Mouse (Mus musculus): ENCODE results near the gene Per2. TPM values are rescaled to one million over a fixed set of nuclear protein-coding genes. Genes with fewer than 3 reads are reported as not detected.

Per2 gene
- polyA plus RNA-seq, 1 experiment, result 3.7 TPM

DNA sequence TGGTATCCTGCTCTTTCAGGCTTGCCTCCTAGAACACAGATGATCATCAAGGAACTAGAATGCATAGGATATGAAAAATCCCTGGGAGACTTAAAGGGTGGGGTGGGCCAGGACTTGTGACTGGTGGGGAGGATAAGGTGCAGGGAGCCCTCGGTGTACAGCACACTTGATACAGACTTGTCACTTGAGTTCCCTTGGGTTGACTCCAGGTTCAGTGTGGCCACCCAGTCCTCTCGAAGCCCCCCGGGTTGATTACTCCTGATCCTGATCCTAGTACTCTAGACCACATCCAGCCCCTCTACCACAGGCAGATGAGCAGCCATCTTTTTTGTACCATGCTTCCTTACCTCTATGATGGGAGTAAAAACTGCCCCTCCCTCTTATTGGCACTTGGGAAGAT, 4.2 kb downstream of the Per2 start:
- Histone ChIP-seq H3K4me1 (ENCODE audit: control insufficient read depth, insufficient read depth, insufficient read length) (peaks cover 3% of the 10 kb centered on the region; the same call in 1 of the 2 replicates), H3K27me3 (ENCODE audit: control insufficient read depth, insufficient read depth, low read length) (no peaks in the 10 kb centered on the region), H3K36me3 (ENCODE audit: control insufficient read depth, insufficient read depth, low read length) (no peaks in the 10 kb centered on the region), H3K4me3 (ENCODE audit: extremely low read depth, insufficient read depth, insufficient read length) (no peak overlapping the region), H3K27ac (ENCODE audit: insufficient read depth, low read length) (no peak overlapping the region)
- no peak for DNase-seq (ENCODE audit: low read depth in 1 of 2, low spot score in 2 of 2)
- 87% methylated on average over 3 of the region's 3 CpGs for WGBS
- TF ChIP-seq CTCF (IDR thresholded peaks at IDR 0.05; ENCODE audit: extremely low read depth, insufficient read depth, insufficient read length, insufficient replicate concordance) (no peak), POLR2A (IDR thresholded peaks at IDR 0.05; ENCODE audit: low read depth, low read length) (no peak)

DNA sequence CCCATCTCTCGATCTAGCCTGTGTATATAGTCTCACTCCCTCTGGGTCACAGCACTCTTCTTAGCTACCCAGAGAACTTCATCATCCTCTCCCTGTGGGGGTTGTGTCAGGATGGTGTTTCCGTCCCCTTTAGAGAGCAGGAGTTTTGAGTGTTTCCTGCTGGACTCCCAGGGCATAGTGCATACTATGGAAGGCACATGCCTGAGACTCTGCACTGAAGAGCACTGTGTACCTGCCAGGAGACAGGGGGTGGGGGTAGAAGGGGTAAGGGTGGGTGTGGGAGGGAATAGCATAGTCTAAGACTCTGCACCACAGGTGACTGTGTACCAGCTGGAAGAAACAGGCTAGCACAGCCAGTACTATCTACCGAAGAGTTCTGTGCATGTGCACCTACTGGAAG, 4.8 kb downstream of the Per2 start:
- no peak for TF ChIP-seq CTCF (IDR thresholded peaks at IDR 0.05; ENCODE audit: extremely low read depth, insufficient read depth, insufficient read length, insufficient replicate concordance)
- no peak for TF ChIP-seq POLR2A (IDR thresholded peaks at IDR 0.05; ENCODE audit: low read depth, low read length)
- 84% methylated on average over 3 of the region's 3 CpGs for WGBS
- DNase-seq (ENCODE audit: low read depth in 1 of 2, low spot score in 2 of 2), result no peak
- Histone ChIP-seq H3K27me3 (ENCODE audit: control insufficient read depth, insufficient read depth, low read length) (no peaks in the 10 kb centered on the region), H3K4me1 (ENCODE audit: control insufficient read depth, insufficient read depth, insufficient read length) (no peaks in the 10 kb centered on the region; the same call in 1 of the 2 replicates), H3K36me3 (ENCODE audit: control insufficient read depth, insufficient read depth, low read length) (peaks cover under 1% of the 10 kb centered on the region; the same call in 1 of the 2 replicates), H3K4me3 (ENCODE audit: extremely low read depth, insufficient read depth, insufficient read length) (no peak overlapping the region), H3K27ac (ENCODE audit: insufficient read depth, low read length) (no peak overlapping the region)

- no peak overlapping the region for H3K27ac ChIP-seq (ENCODE audit: insufficient read depth, low read length)
- DNase-seq (ENCODE audit: low read depth in 1 of 2, low spot score in 2 of 2), result no peak
- 85% methylated on average over 9 of the region's 9 CpGs for WGBS
- H3K4me3 ChIP-seq (ENCODE audit: extremely low read depth, insufficient read depth, insufficient read length), result no peak overlapping the region
- peaks cover 1% of the 10 kb centered on the region for H3K36me3 ChIP-seq (ENCODE audit: control insufficient read depth, insufficient read depth, low read length)
- no peaks in the 10 kb centered on the region; the same call in 1 of the 2 replicates for H3K4me1 ChIP-seq (ENCODE audit: control insufficient read depth, insufficient read depth, insufficient read length)
- H3K27me3 ChIP-seq (ENCODE audit: control insufficient read depth, insufficient read depth, low read length), result no peaks in the 10 kb centered on the region
- TF ChIP-seq CTCF (IDR thresholded peaks at IDR 0.05; ENCODE audit: extremely low read depth, insufficient read depth, insufficient read length, insufficient replicate concordance) (no peak), POLR2A (IDR thresholded peaks at IDR 0.05; ENCODE audit: low read depth, low read length) (no peak)
Measured at GRCm38 (mm10) chr1:91453932-91454331, 5.2 kb downstream of the Per2 start.

- Histone ChIP-seq H3K4me3 (ENCODE audit: extremely low read depth, insufficient read depth, insufficient read length) (no peak overlapping the region), H3K27ac (ENCODE audit: insufficient read depth, low read length) (no peak overlapping the region), H3K27me3 (ENCODE audit: control insufficient read depth, insufficient read depth, low read length) (no peaks in the 10 kb centered on the region), H3K36me3 (ENCODE audit: control insufficient read depth, insufficient read depth, low read length) (peaks cover 7% of the 10 kb centered on the region), H3K4me1 (ENCODE audit: control insufficient read depth, insufficient read depth, insufficient read length) (no peaks in the 10 kb centered on the region; the same call in 1 of the 2 replicates)
- no peak for DNase-seq (ENCODE audit: low read depth in 1 of 2, low spot score in 2 of 2)
- TF ChIP-seq POLR2A (IDR thresholded peaks at IDR 0.05; ENCODE audit: low read depth, low read length) (no peak), CTCF (IDR thresholded peaks at IDR 0.05; ENCODE audit: extremely low read depth, insufficient read depth, insufficient read length, insufficient replicate concordance) (no peak)
- WGBS, result 51% methylated on average over 5 of the region's 5 CpGs
Measured at GRCm38 (mm10) chr1:91451547-91452084, 7.5 kb downstream of the Per2 start.

DNA sequence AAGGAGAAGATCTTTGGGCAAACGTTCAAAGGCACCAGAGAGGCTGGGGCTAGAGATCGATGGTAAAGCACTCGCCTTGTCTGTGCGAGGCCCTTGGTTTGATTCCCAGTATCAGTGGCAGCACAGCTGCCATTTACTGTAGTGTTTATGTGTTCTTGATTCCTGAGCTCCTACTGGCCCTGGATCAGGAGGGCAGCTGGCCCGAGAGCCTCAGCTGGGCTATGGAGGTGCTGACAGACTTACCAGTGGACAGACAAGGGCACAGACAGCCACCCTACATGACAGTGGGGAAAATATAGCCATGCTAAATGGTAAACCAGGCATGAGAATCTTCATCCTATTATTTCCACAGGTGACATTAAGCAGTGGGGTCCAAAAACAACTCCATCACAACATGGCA, 8.3 kb downstream of the Per2 start:
- Histone ChIP-seq H3K4me1 (ENCODE audit: control insufficient read depth, insufficient read depth, insufficient read length) (no peaks in the 10 kb centered on the region), H3K27me3 (ENCODE audit: control insufficient read depth, insufficient read depth, low read length) (no peaks in the 10 kb centered on the region), H3K36me3 (ENCODE audit: control insufficient read depth, insufficient read depth, low read length) (peaks cover 7% of the 10 kb centered on the region), H3K4me3 (ENCODE audit: extremely low read depth, insufficient read depth, insufficient read length) (no peak overlapping the region), H3K27ac (ENCODE audit: insufficient read depth, low read length) (no peak overlapping the region)
- TF ChIP-seq CTCF (IDR thresholded peaks at IDR 0.05; ENCODE audit: extremely low read depth, insufficient read depth, insufficient read length, insufficient replicate concordance) (no peak), POLR2A (IDR thresholded peaks at IDR 0.05; ENCODE audit: low read depth, low read length) (no peak)
- DNase-seq (ENCODE audit: low read depth in 1 of 2, low spot score in 2 of 2), result no peak
- WGBS, result 92% methylated on average over 5 of the region's 5 CpGs

DNA sequence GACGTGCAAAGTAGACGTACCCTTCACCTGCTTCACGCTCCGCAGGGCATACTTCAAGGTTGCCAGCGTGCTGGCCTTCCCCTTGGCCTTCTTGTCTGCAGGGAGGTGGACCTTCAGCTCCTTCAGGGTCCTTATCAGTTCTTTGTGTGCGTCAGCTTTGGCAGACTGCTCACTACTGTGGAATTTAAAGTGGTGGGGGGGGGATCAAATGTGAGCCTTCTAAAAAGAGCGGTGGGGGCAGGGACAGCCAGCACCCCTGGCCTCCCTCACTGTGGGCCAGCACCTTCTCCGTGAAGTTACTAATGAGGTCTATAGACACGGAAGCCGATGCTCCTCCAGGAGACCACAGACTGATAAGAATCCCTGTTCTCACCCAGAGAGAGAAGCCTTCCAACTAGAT, 10.4 kb downstream of the Per2 start:
- DNase-seq (ENCODE audit: low read depth in 1 of 2, low spot score in 2 of 2), result no peak
- no peaks in the 10 kb centered on the region for H3K27me3 ChIP-seq (ENCODE audit: control insufficient read depth, insufficient read depth, low read length)
- no peak overlapping the region for H3K4me3 ChIP-seq (ENCODE audit: extremely low read depth, insufficient read depth, insufficient read length)
- H3K4me1 ChIP-seq (ENCODE audit: control insufficient read depth, insufficient read depth, insufficient read length), result no peaks in the 10 kb centered on the region
- no peak for TF ChIP-seq CTCF (IDR thresholded peaks at IDR 0.05; ENCODE audit: extremely low read depth, insufficient read depth, insufficient read length, insufficient replicate concordance)
- no peak for TF ChIP-seq POLR2A (IDR thresholded peaks at IDR 0.05; ENCODE audit: low read depth, low read length)
- no peak overlapping the region for H3K27ac ChIP-seq (ENCODE audit: insufficient read depth, low read length)
- peaks cover 7% of the 10 kb centered on the region for H3K36me3 ChIP-seq (ENCODE audit: control insufficient read depth, insufficient read depth, low read length)
- 88% methylated on average over 10 of the region's 10 CpGs for WGBS

DNA sequence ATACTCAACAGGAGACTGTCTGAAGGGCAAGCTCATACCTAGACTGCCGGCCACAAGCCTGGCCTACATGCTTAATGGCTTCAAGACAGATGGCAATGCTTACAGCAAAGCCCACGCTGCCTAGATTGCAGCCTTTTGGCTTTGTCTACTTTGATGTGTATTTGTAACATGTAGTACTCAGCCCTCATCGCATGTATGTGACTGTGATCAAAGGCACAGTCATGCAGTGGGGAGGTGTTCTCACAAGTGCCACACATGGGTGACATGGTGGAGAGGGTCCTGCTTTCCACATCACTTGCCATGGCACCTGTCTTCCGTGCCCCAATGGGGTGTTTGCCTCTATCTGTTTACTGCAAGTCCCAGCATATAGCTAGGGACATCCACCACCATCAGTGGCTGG, 12.6 kb downstream of the Per2 start:
- 92% methylated on average over 4 of the region's 4 CpGs for WGBS
- Histone ChIP-seq H3K4me1 (ENCODE audit: control insufficient read depth, insufficient read depth, insufficient read length) (no peaks in the 10 kb centered on the region), H3K27ac (ENCODE audit: insufficient read depth, low read length) (no peak overlapping the region), H3K4me3 (ENCODE audit: extremely low read depth, insufficient read depth, insufficient read length) (no peak overlapping the region), H3K36me3 (ENCODE audit: control insufficient read depth, insufficient read depth, low read length) (peaks cover 7% of the 10 kb centered on the region), H3K27me3 (ENCODE audit: control insufficient read depth, insufficient read depth, low read length) (no peaks in the 10 kb centered on the region)
- no peak for DNase-seq (ENCODE audit: low read depth in 1 of 2, low spot score in 2 of 2)
- TF ChIP-seq POLR2A (IDR thresholded peaks at IDR 0.05; ENCODE audit: low read depth, low read length) (no peak), CTCF (IDR thresholded peaks at IDR 0.05; ENCODE audit: extremely low read depth, insufficient read depth, insufficient read length, insufficient replicate concordance) (no peak)

Measured in spleen, adult 2 months (tissue).